Mouse (Mus musculus) lung, postnatal 0 days (tissue): ENCODE results near the gene Ak8.

Experiments used
- CTCF ChIP-seq: IDR thresholded peaks from 2 replicates; pipeline ENCODE4 v1.5.1; 2016; ENCODE audit warnings: antibody characterized with exemption, mild to moderate bottlenecking
- EP300 ChIP-seq: IDR thresholded peaks from 2 replicates; pipeline ENCODE4 v1.6.1; 2016; ENCODE audit warnings: antibody characterized with exemption, mild to moderate bottlenecking, control low read depth

DNA sequence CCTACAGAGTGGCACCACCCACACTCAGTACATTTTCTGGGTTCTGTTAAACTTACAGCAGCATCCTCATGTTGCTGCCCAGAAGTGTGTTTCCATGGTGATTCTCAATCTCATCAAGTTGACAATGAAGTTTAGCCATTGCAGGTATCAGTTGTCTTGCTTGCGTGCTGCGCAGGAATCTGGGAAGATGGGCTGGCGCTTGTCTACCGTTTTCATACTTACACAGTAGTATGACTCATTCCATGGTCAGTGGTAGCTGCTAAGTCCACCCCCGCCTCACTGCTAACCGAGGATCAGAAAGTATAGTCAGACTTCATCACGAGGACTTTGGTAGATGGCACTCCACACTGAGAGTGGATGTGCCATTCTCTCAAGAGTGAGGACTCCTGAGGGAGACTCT, 46.6 kb upstream of the Ak8 start:
- TF ChIP-seq EP300 (no peak), CTCF (no peak)
